Mouse (Mus musculus): ENCODE measurements around the gene Cd160.
A peak's percentile ranks its signal among the peaks of the same experiment; 100 is the strongest.

The Cd160 gene

DNA sequence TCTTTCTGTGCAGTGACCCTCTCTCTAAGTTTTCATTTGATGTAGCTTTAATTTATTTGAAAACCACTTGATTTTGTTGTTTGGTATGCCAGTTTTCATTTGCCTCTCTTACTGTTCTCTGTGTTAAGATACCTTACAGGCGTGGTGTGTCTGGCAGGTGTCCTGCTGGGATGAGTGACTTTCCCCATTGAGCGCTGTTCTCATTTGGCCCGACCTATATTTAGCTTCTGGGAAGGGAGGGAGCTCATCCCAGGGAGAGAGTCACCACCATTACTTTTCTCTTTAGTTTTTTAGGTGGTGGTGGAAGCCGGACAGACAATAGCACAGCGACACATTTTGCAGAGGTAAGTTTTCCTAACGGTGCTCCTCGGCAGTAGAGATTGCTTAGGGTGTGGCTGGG, 71.5 kb downstream of the Cd160 start:
- peak; percentile 47 to 63 for DNase-seq

DNA sequence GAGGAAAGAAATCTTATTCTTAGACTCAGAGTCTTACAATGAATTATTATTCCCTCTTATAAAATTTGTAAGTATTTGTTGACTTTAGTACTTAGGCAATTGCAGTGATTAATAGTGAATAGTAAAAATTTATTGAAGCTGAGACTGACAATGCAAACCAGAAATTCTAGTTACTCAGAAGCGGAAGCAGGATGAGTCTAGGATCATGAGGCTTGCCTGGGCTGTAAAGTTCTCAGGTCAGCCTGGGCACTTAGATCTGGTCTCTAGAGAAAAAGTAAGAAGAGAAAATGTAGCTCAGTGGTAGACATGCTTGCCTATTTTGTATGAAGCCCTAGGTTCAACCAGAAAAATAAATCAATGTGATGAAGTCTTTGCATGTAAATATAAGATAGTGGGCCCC, 73.2 kb downstream of the Cd160 start:
- no peak for DNase-seq
